Mouse (Mus musculus): ENCODE data around the gene Calhm3.
"Not testable (repeated sequence)": the region's sequence is repeated elsewhere in the genome, so short reads cannot be mapped to it uniquely, and the experiment has no call there.

The Calhm3 gene

DNA sequence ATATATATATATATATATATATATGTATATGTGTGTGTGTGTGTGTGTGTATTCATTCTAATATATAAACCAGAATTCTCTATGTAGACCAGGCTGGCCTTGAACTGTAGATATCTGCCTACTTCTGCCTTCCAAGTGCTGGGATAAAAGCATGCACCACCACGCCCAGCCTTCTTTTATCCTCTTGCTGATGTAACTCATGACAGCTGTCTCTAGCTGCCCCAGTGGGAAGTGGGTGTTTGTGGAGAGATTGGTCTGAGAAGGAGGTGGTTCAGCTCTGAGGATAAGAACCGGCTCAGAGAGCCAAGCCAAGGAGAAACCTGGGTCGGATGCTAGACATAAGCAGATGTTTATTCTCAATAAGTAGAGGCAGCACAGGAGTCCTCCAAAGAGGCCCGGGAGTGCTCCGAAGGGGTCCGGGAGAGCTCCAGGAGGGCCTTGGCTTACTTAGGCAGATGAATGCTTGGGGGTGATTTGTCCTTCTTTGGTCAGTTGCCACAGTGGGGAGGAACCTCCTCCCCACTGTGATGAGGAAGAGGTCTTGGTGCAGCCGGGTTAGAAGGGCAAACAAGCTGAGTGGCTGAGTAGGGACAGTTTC is 10.2 kb upstream of the Calhm3 start:
- no peak for DNase-seq

- DNase-seq = no peak
These were observed 9.2 kb upstream of the Calhm3 start for GRCm38 (mm10) chr19:47166758-47167157.

GRCm38 (mm10) chr19:47163176-47163744 is 5.7 kb upstream of the Calhm3 start:
- no peak for DNase-seq

DNA sequence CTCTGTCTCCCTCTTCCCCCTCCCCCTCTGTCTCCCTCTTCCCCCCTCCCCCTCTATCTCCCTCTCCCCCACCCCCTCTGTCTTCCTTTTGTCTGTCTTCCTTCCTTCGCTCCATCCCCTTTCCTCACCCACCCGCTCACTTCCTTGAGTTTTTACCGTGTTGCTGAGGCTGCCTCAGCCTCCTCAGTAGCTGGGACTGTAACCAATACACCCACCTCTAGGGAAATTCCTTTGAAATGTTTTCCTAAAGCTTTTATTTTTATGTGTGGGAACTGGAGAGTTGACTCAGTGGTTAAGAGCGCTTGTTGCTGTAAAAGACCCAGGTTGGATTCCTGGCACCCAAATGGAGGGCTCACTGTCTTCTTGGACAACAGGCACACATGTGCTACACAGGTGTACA is 4.1 kb upstream of the Calhm3 start:
- no peak for DNase-seq

DNA sequence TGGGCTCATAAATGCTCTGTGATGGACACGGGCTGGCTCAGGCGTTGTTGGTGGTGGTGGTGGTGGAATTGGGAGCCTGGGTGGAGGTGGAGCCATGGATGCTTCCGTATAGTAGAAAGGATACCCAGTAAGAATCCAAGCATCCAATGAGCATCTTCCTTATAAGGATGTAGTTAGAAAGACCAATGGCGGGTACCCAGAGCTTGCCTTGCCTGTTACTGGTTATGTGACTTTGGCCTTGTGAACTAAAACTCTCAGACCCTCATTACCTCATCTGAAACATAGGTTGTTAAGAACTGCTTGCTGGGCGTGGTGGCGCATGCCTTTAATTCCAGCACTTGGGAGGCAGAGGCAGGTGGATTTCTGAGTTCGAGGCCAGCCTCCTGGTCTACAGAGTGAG is 3.8 kb downstream of the Calhm3 start:
- no peak for DNase-seq

- no peak for DNase-seq
These were observed 5.5 kb downstream of the Calhm3 start for GRCm38 (mm10) chr19:47152062-47152369.

DNA sequence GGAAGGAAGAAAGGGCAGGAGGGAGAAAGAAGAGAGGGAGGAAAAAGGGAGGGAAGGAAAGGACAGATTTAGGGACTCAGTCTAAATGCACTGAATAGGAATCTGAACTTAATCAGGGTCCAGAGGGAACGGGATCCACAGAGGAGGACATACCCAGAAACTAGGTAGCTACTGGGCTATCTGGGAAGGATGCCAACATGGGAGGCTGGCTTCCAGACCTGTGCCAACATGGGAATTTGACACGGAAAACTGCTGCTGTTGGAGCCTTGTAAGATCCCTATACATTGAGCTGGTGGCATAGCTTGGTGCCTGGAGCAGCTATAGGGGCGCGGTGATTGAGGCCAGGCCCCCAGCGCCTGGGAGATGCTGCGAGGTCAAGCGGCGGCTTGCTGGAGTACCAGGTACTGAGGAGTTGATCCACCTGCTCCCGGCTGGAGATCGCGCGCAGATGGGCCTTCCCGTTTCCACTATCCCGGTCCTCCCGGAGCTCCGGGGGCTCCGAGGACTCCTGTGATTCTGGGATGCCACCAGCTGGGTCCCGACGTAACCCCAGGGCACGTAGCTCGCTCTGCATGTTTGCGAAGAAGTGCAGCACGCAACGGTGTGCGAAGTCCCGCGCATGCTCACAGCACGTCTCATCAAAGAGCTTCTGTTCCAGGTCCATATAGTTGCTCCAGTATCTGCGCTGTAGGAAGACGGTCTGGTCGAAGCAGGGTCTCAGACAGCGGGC is 6.1 kb downstream of the Calhm3 start:
- DNase-seq = peak; percentile 43 to 56

- no peak for DNase-seq
These were observed 7.7 kb downstream of the Calhm3 start for GRCm38 (mm10) chr19:47149854-47150253.

DNA sequence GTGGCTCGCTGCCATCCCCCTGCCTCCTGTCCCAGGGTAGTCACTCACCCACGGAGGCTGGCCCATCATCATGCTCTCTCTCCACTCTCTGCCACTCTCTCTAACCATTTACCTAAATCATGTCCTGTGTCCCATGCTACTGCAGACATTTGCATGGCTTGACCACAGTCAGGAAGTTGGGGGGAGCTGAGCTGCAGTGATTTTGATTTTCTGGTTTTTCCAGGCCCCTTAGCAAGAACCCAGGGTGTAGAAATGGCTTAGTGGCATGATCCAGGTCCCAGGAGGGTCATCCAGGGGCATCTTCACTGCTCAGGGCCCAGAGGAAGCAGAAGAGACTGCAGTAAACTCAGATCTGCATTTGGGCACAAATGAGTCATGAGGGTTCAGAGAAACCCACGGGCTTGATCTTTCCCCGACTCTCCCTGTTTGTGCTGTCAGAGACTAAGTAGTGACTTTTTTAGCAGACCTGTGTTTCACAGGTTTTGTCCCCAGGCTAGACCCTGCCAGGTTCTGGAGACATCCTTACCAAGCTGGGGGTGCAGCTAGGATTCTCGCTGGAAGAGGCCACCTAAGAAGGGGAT is 9.2 kb downstream of the Calhm3 start:
- no peak for DNase-seq

- no peak for DNase-seq
These were observed 13.4 kb downstream of the Calhm3 start, which contains the start of gene Calhm1 for GRCm38 (mm10) chr19:47144154-47144553. Calhm1 (minus strand) TSS chr19:47144254.

GRCm38 (mm10) chr19:47142438-47142837 is 15.1 kb downstream of the Calhm3 start:
- no peak for DNase-seq

DNA sequence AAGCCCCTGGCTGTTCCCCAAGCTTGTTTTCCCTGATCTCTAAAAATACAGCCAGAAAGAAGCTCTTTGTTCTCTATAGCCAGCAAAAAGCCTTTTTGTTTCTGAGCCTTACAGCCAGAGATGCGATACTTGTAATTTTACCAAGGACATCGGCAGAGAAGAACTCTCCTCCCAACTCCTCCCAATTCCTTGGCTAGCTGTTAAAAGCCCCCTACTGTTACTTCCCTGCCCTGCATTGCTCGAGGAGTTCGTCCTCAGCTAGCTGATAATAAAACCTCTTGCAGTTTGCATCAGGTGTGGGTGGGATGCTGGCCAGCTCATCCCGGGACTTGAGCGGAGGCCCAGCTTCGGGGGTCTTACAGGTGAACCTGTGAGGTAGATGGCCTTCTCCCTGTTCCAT is 18.0 kb downstream of the Calhm3 start:
- DNase-seq = not testable (repeated sequence)

DNA sequence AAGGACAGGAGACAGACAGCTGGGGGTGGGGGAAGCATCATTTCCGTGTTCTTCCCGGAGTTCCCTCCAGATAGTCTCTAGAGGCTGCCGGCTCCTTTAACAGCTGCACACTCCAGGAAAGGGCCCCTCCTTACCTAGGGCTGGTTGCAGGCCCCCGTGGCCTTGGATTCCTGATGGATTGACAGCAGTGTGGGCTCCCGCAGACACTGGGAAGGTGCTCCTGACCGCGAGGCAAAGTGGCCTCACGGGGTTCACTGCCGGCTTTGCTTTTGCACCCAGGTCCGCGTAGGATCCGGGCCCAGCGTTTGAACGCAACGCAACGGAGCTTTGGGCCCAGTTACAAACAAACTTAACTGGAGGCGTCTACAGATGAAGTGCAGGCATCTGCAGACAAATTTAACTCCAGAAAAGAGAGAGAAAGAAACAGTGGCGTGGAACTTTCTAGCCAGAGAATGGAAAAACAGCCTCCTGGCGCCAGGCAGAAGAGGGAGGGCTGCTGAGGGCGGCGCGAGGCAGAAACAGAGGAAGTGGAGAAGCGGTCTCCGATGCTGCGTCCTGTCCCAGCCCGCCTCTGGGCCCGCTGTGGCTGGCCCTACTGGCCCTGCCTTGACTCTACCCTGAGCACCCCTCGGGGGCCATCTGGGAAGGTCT is 19.7 kb downstream of the Calhm3 start, which contains the start of gene Calhm2:
Gene Calhm2, minus strand, starts transcription at position 524 of the 651 bp plus-strand sequence.
- peak; percentile 10 to 11 for DNase-seq

GRCm38 (mm10) chr19:47137051-47137581 is 20.4 kb downstream of the Calhm3 start:
- DNase-seq = peak; percentile 30 to 46

- DNase-seq = no peak
These were observed 21.4 kb downstream of the Calhm3 start for GRCm38 (mm10) chr19:47136170-47136569.

- no peak for DNase-seq
These were observed 22.0 kb downstream of the Calhm3 start for GRCm38 (mm10) chr19:47135568-47135967.

DNA sequence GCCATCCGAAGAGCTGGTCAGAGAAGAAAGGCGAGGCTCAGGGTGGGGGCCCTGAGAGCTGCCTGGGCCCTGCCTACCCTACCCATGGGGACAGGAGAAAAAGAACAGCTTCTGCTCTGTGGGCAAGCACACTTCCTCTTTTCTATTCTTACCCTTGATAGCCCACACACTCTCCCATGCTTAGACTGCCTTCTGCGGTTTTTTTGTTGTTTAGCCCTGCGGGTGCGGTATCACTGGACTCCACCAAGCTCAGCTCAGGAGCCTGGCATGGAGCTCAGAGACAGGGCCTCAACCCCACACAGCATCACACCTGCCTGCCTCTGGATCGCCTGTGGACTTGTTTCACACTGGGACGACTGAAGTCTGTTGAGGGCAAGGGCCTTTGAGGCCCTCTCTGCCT is 24.4 kb downstream of the Calhm3 start:
- DNase-seq = no peak

- DNase-seq = no peak
These were observed 26.9 kb downstream of the Calhm3 start for GRCm38 (mm10) chr19:47130551-47131125.

DNA sequence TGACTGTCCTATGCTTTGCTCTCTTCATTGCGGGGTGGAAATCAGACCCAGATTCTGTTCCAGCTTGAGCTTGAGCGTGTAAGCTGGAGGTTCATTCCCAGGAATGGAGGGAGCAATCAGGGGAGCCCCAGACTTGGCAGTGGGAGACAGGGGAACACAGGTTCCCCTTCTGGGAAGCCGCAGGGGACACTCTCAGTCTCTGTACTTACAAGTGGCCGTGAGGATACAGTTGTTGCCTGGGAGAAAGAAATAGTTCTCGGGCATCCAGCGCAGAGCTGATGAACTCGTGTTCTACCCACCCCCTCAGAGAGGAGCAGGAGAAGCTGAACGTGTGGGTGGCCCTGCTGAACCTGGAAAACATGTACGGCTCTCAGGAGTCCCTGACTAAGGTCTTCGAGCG is 28.7 kb downstream of the Calhm3 start:
- DNase-seq = no peak

DNA sequence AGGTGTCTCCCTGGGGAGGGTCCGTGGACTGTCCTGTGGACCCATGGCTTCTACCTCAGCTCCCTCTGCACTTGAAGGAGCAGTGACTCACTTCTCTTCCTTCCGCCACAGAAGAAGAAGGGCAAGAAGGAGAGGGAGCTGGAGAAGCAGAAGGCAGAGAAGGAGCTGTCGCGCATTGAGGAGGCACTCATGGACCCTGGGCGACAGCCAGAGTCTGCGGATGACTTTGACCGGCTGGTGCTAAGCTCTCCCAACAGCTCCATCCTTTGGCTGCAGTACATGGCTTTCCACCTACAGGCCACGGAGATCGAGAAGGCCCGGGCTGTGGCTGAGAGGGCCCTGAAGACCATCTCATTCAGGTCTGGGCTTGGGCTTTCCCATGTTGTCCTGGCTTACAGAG is 29.4 kb downstream of the Calhm3 start:
- no peak for DNase-seq

DNA sequence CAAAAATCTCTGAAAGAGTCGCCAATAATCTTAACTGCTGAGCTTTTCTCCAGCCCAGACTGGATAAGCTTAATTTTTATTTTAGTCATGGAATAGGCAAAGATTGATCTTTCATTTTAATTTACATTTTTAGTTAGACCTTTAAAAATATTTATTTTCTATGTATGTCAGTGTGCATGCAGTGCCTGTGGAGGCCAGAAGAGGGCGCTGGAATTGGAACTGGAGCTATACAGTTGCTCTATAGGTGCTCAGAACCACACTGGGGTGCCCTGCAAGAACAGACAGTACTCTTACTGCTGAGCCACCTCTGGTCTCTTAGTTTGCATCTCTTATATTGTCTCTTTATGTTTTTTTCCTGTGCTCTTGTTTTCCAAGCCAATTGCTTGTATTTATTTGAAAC is 34.8 kb downstream of the Calhm3 start:
- DNase-seq = peak; percentile 23 to 29

- DNase-seq = no peak
These were observed 36.5 kb downstream of the Calhm3 start for GRCm38 (mm10) chr19:47121054-47121453.

DNA sequence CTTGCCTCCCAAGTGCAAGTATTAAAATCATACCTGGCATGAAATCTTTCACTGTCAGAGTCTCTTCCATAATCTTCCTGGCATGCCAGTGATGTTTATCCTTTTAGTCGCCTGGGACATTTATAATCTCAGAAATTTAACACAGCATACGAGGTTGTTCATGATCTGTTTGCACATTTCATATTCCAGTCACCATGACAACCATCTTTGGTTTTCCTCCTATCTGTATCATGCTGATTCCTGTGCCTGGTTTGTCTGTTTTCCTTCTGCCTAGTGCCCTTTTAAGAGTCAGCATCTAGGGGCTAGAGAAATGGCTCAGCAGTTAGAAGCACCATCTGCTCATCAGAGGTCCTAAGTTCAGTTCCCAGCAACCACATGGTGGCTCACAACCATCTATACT is 38.9 kb downstream of the Calhm3 start:
- DNase-seq = no peak
